Mouse (Mus musculus) stomach, postnatal 0 days (tissue): ENCODE measurements around the gene Prdm15. TPM values are rescaled to one million over a fixed set of nuclear protein-coding genes. Genes with fewer than 3 reads are reported as not detected.
A peak's percentile ranks its signal among the peaks of the same experiment; 100 is the strongest.

ENCODE experiments used
- ATAC-seq: fragments of 200-750 bp; cut with Nextera tagmentation; 2 replicates; pipeline ENCODE4 v1.8.0; 2017; ENCODE audit not compliant: low FRiP score, low TSS enrichment
- DNase-seq: peaks from one replicate; pipeline ENCODE4 v3.0.0-alpha.2; 2016; ENCODE audit warnings: low spot score
- H3K27ac ChIP-seq: fragments of 300-500 bp; sonication (generic); replicated peaks from 2 replicates; pipeline ENCODE4 v1.5.1; 2014; ENCODE audit warnings: mild to moderate bottlenecking, control low read depth
- H3K27me3 ChIP-seq: fragments of 300-500 bp; sonication (generic); 2 replicates; pipeline ENCODE4 v1.6.1; 2014; ENCODE audit warnings: low read length; ENCODE audit not compliant: control insufficient read depth, insufficient read depth
- H3K36me3 ChIP-seq: fragments of 300-500 bp; sonication (generic); 2 replicates; pipeline ENCODE4 v1.6.1; 2014; ENCODE audit warnings: low read length, mixed read lengths; ENCODE audit not compliant: control insufficient read depth, insufficient read depth
- H3K4me1 ChIP-seq: fragments of 300-500 bp; sonication (generic); replicated peaks from 2 replicates; pipeline ENCODE4 v1.6.1; 2014; ENCODE audit warnings: antibody characterized with exemption; ENCODE audit not compliant: control insufficient read depth, insufficient read depth
- H3K4me2 ChIP-seq: fragments of 300-500 bp; sonication (generic); replicated peaks from 2 replicates; pipeline ENCODE4 v1.6.1; 2014; ENCODE audit warnings: low read depth, mild to moderate bottlenecking, control low read depth, moderate library complexity
- H3K4me3 ChIP-seq: fragments of 300-500 bp; sonication (generic); 2 replicates; pipeline ENCODE4 v1.5.1; 2014; ENCODE audit warnings: low read depth, low read length, control low read depth
- H3K9ac ChIP-seq: fragments of 300-500 bp; sonication (generic); 2 replicates; pipeline ENCODE4 v1.6.1; 2014; ENCODE audit warnings: mild to moderate bottlenecking, low read length, control low read depth, mixed read lengths
- H3K9me3 ChIP-seq: fragments of 300-500 bp; sonication (generic); 2 replicates; pipeline ENCODE4 v1.6.1; 2016; ENCODE audit warnings: low read length; ENCODE audit not compliant: control insufficient read depth
- CTCF ChIP-seq: IDR thresholded peaks from 2 replicates; pipeline ENCODE4 v1.5.1; 2016; ENCODE audit warnings: antibody characterized with exemption, low read depth, mild to moderate bottlenecking, moderate library complexity
- EP300 ChIP-seq: optimal IDR thresholded peaks from 2 replicates; pipeline ENCODE3; 2016; ENCODE audit warnings: antibody characterized with exemption
- WGBS: fragments of 180-500 bp; shearing (Covaris S2); extraction: QIAGEN DNeasy Blood & Tissue Kit; methylation state at CpG from one replicate; pipeline ENCODE4 v1.1.7; 2014; 5-methylcytosine and 5-hydroxymethylcytosine counted together
- polyA plus RNA-seq: library from polyadenylated mRNA; unstranded; fragments of >200 nt; fragmentation: Nextera tagmentation; extraction: Ambion mirVana; gene quantifications from 2 replicates; pipeline ENCODE4 v1.2.1, GENCODE M21; 2015

Gene Prdm15
- 2.2 and 2.4 TPM in 2 replicates for polyA plus RNA-seq

DNA sequence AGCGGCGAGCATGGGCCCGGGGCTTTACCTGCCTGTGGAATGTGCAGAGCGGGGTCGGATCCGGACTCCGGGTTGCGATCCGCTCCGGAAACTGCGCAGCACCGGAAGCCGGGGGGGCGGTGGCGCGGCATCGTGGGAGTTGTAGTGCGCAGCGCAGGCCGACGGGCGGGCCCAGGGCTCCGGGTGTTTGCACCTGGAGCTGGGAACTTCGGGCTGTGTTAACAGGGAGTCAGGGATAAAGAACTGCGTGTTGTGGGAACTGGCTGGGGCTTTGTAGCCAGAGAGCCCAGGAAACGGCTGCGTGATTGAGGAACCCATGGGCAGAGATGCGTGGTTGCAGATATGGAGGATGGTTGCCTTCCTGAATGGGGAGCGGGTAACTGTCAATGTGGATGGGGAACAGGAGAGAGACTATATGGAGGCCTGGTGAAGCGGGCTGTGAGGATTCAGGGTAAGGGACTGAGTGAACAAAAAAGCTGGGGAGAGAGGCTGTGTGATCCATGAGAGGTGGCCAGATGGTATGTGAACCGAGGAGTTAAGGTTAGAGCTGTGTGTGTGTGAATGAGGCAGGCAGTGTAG is at the start of gene Prdm15:
Prdm15 (minus strand) TSS at position 110 of the 579 bp plus-strand sequence.
- peak within 1 kb of the TSS; percentile 92 for H3K4me3 ChIP-seq
- H3K27me3 ChIP-seq: no peaks in the 10 kb centered on the region
- peak within 1 kb of the TSS; percentile 99 for H3K27ac ChIP-seq
- no peaks in the 10 kb centered on the region for H3K9me3 ChIP-seq
- under 1% methylated on average over 30 of the region's 31 CpGs for WGBS
- H3K36me3 ChIP-seq: no peaks in the 10 kb centered on the region
- H3K9ac ChIP-seq: peak within 1 kb of the TSS; percentile 99
- TF ChIP-seq EP300: no peak
- no peak for TF ChIP-seq CTCF
- H3K4me2 ChIP-seq: peak within 1 kb of the TSS; percentile 84
- H3K4me1 ChIP-seq: no peaks in the 10 kb centered on the region
- DNase-seq (peak; percentile 92), ATAC-seq (peak; percentile 89)

DNA sequence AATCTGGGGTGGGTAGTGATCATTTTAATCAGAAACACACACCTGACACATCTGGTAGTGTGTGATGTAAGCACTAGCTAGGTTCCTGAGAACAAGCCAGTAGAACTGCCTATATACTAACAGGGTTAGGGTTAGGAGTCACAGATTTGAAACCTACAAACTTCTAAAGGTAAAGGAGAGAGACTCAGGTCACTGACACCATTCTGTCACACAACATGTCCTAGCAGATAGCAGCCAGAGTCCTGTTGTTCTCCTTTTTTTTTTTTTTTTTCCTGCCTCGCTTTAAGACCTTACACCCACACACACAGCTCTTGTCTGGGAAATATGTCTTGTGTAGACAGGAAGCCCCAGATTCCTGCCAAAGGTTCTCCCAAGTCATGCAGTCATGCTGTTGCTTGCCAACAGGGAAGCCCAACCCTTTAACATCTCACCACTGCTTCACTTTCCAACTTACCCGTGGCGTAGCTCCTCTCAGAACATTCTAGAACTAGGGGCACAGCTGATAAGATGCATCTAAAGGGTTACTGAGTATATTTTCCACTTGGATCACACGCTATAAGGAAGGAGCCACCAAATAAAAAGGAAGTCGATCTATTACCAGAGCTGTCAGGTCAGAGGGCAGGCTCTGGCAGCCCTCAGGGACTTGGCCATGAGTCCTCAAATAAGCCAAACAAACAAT is 45.8 kb upstream of the Prdm15 start:
- 0 out of 2 replicates have a peak, but pooled peaks cover 5% of the 10 kb centered on the region for H3K4me1 ChIP-seq
- WGBS: 18% methylated on average over 5 of the region's 5 CpGs
- peak; percentile 19 for DNase-seq
- H3K9ac ChIP-seq: no peak overlapping the region
- no peak overlapping the region for H3K4me3 ChIP-seq
- ATAC-seq: peak; percentile 76; the same call in 1 of the 2 replicates
- 0 out of 2 replicates have a peak overlapping the region, but pooled peaks have one; percentile 18 for H3K4me2 ChIP-seq
- peak overlapping the region; percentile 56 for H3K27ac ChIP-seq
- no peak for TF ChIP-seq EP300
- no peaks in the 10 kb centered on the region for H3K36me3 ChIP-seq
- no peaks in the 10 kb centered on the region for H3K27me3 ChIP-seq
- no peaks in the 10 kb centered on the region for H3K9me3 ChIP-seq

DNA sequence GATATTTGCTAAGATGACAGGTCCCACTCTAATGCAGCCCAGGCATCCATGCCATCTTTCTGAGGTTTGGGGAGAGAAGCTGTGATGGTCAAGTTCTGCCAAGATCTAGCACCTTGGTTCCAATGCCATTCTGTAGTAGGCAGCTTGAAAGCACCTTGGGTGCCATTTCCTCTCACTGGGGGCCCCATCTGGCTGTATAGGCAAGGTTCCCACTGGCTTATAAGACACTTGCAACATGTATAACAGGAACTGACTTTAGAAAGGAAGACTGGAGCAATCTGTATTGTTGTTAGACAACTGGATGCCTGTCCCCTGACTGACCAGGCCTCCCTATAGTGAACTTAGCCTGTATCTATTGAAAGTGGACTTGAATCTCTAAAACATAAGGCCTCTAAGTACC is 36.1 kb upstream of the Prdm15 start:
- H3K9me3 ChIP-seq: no peaks in the 10 kb centered on the region
- H3K4me2 ChIP-seq: no peak overlapping the region
- no peaks in the 10 kb centered on the region for H3K27me3 ChIP-seq
- H3K4me3 ChIP-seq: no peak overlapping the region
- H3K9ac ChIP-seq: no peak overlapping the region
- TF ChIP-seq CTCF (no peak), EP300 (no peak)
- no peaks in the 10 kb centered on the region for H3K36me3 ChIP-seq
- DNase-seq (no peak), ATAC-seq (no peak)
- no peaks in the 10 kb centered on the region for H3K4me1 ChIP-seq
- H3K27ac ChIP-seq: no peak overlapping the region

GRCm38 (mm10) chr16:97883696-97884095 is 32.0 kb upstream of the Prdm15 start:
- TF ChIP-seq CTCF: no peak
- TF ChIP-seq EP300: no peak
- Histone ChIP-seq H3K9me3 (no peaks in the 10 kb centered on the region), H3K4me2 (no peak overlapping the region), H3K27me3 (no peaks in the 10 kb centered on the region), H3K4me3 (no peak overlapping the region), H3K27ac (no peak overlapping the region), H3K4me1 (no peaks in the 10 kb centered on the region), H3K9ac (no peak overlapping the region), H3K36me3 (no peaks in the 10 kb centered on the region)
- DNase-seq (no peak), ATAC-seq (no peak)
- 94% methylated on average over 1 of the region's 1 CpGs for WGBS

GRCm38 (mm10) chr16:97882891-97883290 is 31.2 kb upstream of the Prdm15 start:
- Histone ChIP-seq H3K27ac (no peak overlapping the region), H3K27me3 (no peaks in the 10 kb centered on the region), H3K4me3 (no peak overlapping the region), H3K36me3 (no peaks in the 10 kb centered on the region), H3K9me3 (no peaks in the 10 kb centered on the region), H3K4me1 (no peaks in the 10 kb centered on the region), H3K4me2 (no peak overlapping the region), H3K9ac (no peak overlapping the region)
- TF ChIP-seq CTCF (no peak), EP300 (no peak)
- ATAC-seq: no peak
- no peak for DNase-seq

- 79% methylated on average over 1 of the region's 1 CpGs for WGBS
- H3K27ac ChIP-seq: no peak overlapping the region
- H3K36me3 ChIP-seq: peaks cover 10% of the 10 kb centered on the region
- ATAC-seq (no peak), DNase-seq (peak; percentile 66)
- no peaks in the 10 kb centered on the region for H3K4me1 ChIP-seq
- no peak for TF ChIP-seq EP300
- TF ChIP-seq CTCF: peak; percentile 79
- no peak overlapping the region for H3K9ac ChIP-seq
- H3K27me3 ChIP-seq: no peaks in the 10 kb centered on the region
- H3K9me3 ChIP-seq: no peaks in the 10 kb centered on the region
- H3K4me2 ChIP-seq: no peak overlapping the region
- no peak overlapping the region for H3K4me3 ChIP-seq
Measured at GRCm38 (mm10) chr16:97879134-97879533, 27.5 kb upstream of the Prdm15 start.
